Mouse (Mus musculus): ENCODE measurements around the gene Tbc1d16.
"Not testable (repeated sequence)": the region's sequence is repeated elsewhere in the genome, so short reads cannot be mapped to it uniquely, and the experiment has no call there.

Tbc1d16 gene

GRCm38 (mm10) chr11:119228091-119228781, at the start of gene Tbc1d16, which contains the start of gene Ccdc40:
Tbc1d16 (minus strand) TSS chr11:119228499.
Ccdc40 (plus strand) TSS chr11:119228572.
- DNase-seq (ENCODE audit: low read depth), result no peak

GRCm38 (mm10) chr11:119273186-119273930, 45.1 kb upstream of the Tbc1d16 start:
- no peak for DNase-seq (ENCODE audit: low read depth)

- DNase-seq (ENCODE audit: low read depth), result not testable (repeated sequence)
Measured at GRCm38 (mm10) chr11:119272492-119272891, 44.2 kb upstream of the Tbc1d16 start.

GRCm38 (mm10) chr11:119268557-119269195, 40.4 kb upstream of the Tbc1d16 start:
- DNase-seq (ENCODE audit: low read depth), result no peak

GRCm38 (mm10) chr11:119267768-119268556, 39.7 kb upstream of the Tbc1d16 start, which contains the start of gene Gaa:
Gaa (plus strand) TSS chr11:119267887.
- DNase-seq (ENCODE audit: low read depth), result peak; percentile 93

GRCm38 (mm10) chr11:119267241-119267674, 39.0 kb upstream of the Tbc1d16 start:
- DNase-seq (ENCODE audit: low read depth), result no peak

- no peak for DNase-seq (ENCODE audit: low read depth)
Measured at GRCm38 (mm10) chr11:119265811-119266210, 37.5 kb upstream of the Tbc1d16 start.

- no peak for DNase-seq (ENCODE audit: low read depth)
Measured at GRCm38 (mm10) chr11:119264413-119264812, 36.1 kb upstream of the Tbc1d16 start.

- no peak for DNase-seq (ENCODE audit: low read depth)
Measured at GRCm38 (mm10) chr11:119259977-119260376, 31.7 kb upstream of the Tbc1d16 start.

GRCm38 (mm10) chr11:119258572-119259322, 30.4 kb upstream of the Tbc1d16 start:
- no peak for DNase-seq (ENCODE audit: low read depth)

GRCm38 (mm10) chr11:119258216-119258571, 29.9 kb upstream of the Tbc1d16 start:
- no peak for DNase-seq (ENCODE audit: low read depth)

GRCm38 (mm10) chr11:119256557-119256956, 28.3 kb upstream of the Tbc1d16 start:
- not testable (repeated sequence) for DNase-seq (ENCODE audit: low read depth)

- no peak for DNase-seq (ENCODE audit: low read depth)
Measured at GRCm38 (mm10) chr11:119252854-119253541, 24.7 kb upstream of the Tbc1d16 start.

- DNase-seq (ENCODE audit: low read depth), result no peak
Measured at GRCm38 (mm10) chr11:119250998-119251397, 22.7 kb upstream of the Tbc1d16 start.

GRCm38 (mm10) chr11:119249011-119249410, 20.7 kb upstream of the Tbc1d16 start:
- no peak for DNase-seq (ENCODE audit: low read depth)

GRCm38 (mm10) chr11:119245543-119245942, 17.2 kb upstream of the Tbc1d16 start:
- not testable (repeated sequence) for DNase-seq (ENCODE audit: low read depth)

- no peak for DNase-seq (ENCODE audit: low read depth)
Measured at GRCm38 (mm10) chr11:119239480-119239879, 11.2 kb upstream of the Tbc1d16 start.

- DNase-seq (ENCODE audit: low read depth), result no peak
Measured at GRCm38 (mm10) chr11:119238305-119238721, 10.0 kb upstream of the Tbc1d16 start.

- no peak for DNase-seq (ENCODE audit: low read depth)
Measured at GRCm38 (mm10) chr11:119237568-119238304, 9.4 kb upstream of the Tbc1d16 start.

GRCm38 (mm10) chr11:119237007-119237406, 8.7 kb upstream of the Tbc1d16 start:
- no peak for DNase-seq (ENCODE audit: low read depth)

All from fibroblast of lung, adult 2 months (primary cell).